Mouse (Mus musculus): ENCODE results near the gene Fam221a. TPM values are rescaled to one million over a fixed set of nuclear protein-coding genes. Genes with fewer than 3 reads are reported as not detected.

Gene Fam221a
- 1.2 and 1.7 TPM in 2 replicates for polyA plus RNA-seq (2012; rRNA removed)

DNA sequence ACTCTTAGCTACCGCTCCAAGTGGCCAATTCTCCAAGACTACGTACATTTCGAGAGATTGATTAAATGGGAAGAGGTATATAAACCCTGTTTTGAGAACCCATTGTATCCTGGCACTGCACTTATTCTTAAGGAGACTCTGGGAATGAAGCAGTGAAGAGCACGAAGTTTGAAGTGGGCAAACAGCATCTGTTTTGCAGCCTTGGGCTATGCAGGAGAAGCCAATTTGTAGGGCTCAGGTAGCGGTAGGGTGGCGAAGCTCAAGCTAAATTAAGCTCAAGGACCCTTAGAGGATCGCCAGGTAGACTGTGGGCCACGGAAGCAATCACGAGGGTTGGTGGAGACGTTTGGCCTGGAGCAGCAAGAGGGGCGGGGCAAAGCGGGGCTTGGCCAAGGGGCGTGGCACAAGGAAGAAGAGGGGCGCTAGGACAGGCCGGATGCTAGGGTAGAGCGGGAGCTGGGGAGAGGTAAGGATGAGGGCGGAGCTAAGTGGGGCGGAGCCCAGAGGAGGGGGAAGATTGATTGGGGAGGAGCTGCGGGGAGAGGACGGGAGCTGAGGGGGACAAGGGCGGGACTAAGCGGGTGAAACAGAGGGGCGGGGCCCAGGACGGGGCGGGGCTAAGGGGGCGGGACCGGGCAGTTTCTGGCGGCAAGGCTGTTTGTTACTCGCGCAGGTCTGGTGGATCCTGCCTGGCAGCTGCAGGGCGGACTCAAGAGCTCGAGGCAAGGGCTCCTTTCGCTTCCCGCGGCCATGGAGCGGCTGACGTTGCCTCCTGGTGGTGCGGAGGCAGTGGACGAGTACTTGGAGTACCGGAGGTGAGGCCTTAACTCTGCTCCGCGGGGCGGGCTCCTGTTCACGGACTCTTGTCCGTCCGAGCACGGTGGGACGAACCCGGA, at the start of gene Fam221a:
Gene Fam221a, plus strand, starts transcription at position 581 of the 896 bp plus-strand sequence.
- DNase-seq: peak; percentile 76 to 77
- Histone ChIP-seq H3K27ac (ENCODE audit: insufficient read depth, low read length) (no peak within 1 kb of the TSS), H3K4me3 (replicated peaks; ENCODE audit: insufficient read depth, low read depth, low read length) (peak within 1 kb of the TSS; percentile 69), H3K4me1 (ENCODE audit: control insufficient read depth, insufficient read depth, low read length) (no peaks in the 10 kb centered on the region), H3K27me3 (ENCODE audit: control insufficient read depth, insufficient read depth, low read length) (no peaks in the 10 kb centered on the region)
- TF ChIP-seq POLR2A (IDR thresholded peaks at IDR 0.05; ENCODE audit: borderline replicate concordance, insufficient read depth, low read length): no peak
- no peak; the same call in 1 of the 2 replicates for TF ChIP-seq CTCF (IDR thresholded peaks at IDR 0.05; ENCODE audit: borderline replicate concordance, insufficient read depth, low read depth, low read length)
- 3% methylated on average over 47 of the region's 49 CpGs for WGBS

DNA sequence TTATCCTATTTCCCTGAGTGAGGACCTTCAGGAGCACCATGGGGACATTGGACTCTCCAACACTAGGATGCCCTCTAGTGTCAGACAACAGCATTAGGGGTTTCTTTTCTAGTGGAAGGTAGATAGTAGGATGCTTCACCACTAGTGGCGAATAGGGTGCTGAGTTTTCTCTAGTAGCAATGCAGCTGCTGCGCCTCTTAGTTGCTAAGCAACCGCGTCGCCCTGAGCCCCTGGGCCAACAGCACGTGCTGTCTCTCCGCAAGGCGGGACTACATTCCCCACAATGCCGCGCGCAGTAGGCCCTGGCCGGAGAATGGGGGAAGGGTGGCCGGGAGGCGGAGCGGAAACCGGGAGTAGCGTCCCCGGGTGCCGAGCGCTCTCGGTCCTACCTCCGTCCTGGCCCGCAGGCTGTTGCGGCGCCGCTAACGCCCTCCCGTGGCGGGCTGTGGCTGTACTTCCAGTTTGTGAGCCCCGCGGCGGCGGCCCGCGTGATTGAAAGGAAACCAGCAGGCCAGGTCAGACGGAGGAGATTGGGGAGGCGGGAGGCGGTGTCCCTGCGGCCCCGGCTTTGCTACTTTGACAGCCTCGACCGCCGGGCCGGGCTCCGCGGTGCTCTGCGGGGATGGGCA, 48.5 kb upstream of the Fam221a start, which contains the start of gene Ccdc126:
Gene Ccdc126, plus strand, starts transcription at position 309 of the 629 bp plus-strand sequence.
- WGBS: 0% methylated on average over 47 of the region's 47 CpGs
- TF ChIP-seq CTCF (IDR thresholded peaks at IDR 0.05; ENCODE audit: borderline replicate concordance, insufficient read depth, low read depth, low read length): peak; percentile 71
- TF ChIP-seq POLR2A (IDR thresholded peaks at IDR 0.05; ENCODE audit: borderline replicate concordance, insufficient read depth, low read length): peak; percentile 63; the same call in 1 of the 2 replicates

DNA sequence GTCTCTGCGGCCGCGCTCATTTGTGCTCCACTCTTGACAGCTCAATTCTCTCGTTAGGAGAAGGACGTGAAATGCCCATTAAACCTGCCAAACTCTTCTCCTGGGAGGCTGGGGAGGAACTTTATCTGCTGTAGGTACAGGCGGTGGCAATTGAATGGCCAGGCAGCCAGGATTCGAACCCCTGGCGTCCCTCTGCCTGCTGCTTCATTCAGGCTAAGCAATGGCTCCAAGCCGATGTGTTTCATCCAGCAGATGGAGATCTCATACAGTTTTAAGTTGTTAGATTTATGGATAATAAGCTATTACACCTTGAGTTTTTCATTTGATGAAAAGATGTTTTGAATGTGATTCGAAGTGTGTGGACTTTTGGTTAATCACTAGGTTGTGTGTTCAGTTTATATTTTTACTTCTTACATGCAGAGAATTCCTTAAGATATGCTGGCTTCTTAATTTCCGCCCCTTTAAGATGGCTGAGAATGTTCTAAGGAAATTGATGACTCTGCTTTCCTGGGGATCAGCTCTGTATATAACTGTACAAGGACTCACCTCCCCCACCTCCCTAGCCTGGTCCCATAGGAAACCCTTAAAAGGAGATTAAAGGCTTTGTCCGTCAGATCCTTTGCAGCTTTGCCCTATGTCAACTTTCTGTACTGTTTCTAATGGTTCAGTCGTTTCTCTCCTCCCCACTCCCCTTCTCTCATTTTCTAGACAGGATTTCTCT, 47.8 kb upstream of the Fam221a start:
- no peak for DNase-seq
- Histone ChIP-seq H3K27me3 (ENCODE audit: control insufficient read depth, insufficient read depth, low read length) (no peaks in the 10 kb centered on the region), H3K27ac (ENCODE audit: insufficient read depth, low read length) (peak overlapping the region; percentile 42; the same call in 1 of the 2 replicates), H3K4me3 (replicated peaks; ENCODE audit: insufficient read depth, low read depth, low read length) (peak overlapping the region; percentile 65), H3K4me1 (ENCODE audit: control insufficient read depth, insufficient read depth, low read length) (no peaks in the 10 kb centered on the region)
- TF ChIP-seq CTCF (IDR thresholded peaks at IDR 0.05; ENCODE audit: borderline replicate concordance, insufficient read depth, low read depth, low read length) (no peak), POLR2A (IDR thresholded peaks at IDR 0.05; ENCODE audit: borderline replicate concordance, insufficient read depth, low read length) (no peak)
- WGBS: 16% methylated on average over 13 of the region's 13 CpGs

More for the DNA sequence above, 48.5 kb upstream of the Fam221a start, which contains the start of gene Ccdc126:
- peak within 1 kb of the TSS; percentile 65 for H3K4me3 ChIP-seq (replicated peaks; ENCODE audit: insufficient read depth, low read depth, low read length)
- DNase-seq: peak; percentile 97 to 98
- H3K27me3 ChIP-seq (ENCODE audit: control insufficient read depth, insufficient read depth, low read length): no peaks in the 10 kb centered on the region
- H3K27ac ChIP-seq (ENCODE audit: insufficient read depth, low read length): peak within 1 kb of the TSS; percentile 42; the same call in 1 of the 2 replicates
- no peaks in the 10 kb centered on the region for H3K4me1 ChIP-seq (ENCODE audit: control insufficient read depth, insufficient read depth, low read length)

DNA sequence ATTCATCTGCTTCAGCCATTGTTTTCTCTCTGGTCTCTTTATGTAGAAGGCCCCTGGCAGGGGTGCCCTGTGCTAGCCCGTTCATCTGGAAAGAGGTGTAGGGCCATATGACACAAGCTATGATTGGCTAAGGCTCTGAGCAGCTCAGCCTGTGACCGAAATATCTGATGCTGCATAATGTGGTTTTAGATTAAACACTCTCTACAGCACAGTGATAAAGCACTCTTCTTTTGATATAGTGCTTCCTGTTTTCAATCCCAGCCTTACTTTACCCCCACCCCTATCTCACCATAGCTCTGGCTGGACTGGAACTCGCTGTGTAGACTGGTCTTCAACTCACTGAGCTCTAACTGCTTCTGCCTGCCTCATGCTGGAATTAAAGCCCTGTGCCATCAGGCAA, 46.2 kb upstream of the Fam221a start:
- Histone ChIP-seq H3K27me3 (ENCODE audit: control insufficient read depth, insufficient read depth, low read length) (no peaks in the 10 kb centered on the region), H3K27ac (ENCODE audit: insufficient read depth, low read length) (no peak overlapping the region), H3K4me3 (replicated peaks; ENCODE audit: insufficient read depth, low read depth, low read length) (no peak overlapping the region), H3K4me1 (ENCODE audit: control insufficient read depth, insufficient read depth, low read length) (no peaks in the 10 kb centered on the region)
- no peak for TF ChIP-seq POLR2A (IDR thresholded peaks at IDR 0.05; ENCODE audit: borderline replicate concordance, insufficient read depth, low read length)
- no peak for TF ChIP-seq CTCF (IDR thresholded peaks at IDR 0.05; ENCODE audit: borderline replicate concordance, insufficient read depth, low read depth, low read length)
- DNase-seq: no peak
- WGBS: 76% methylated on average over 3 of the region's 3 CpGs

DNA sequence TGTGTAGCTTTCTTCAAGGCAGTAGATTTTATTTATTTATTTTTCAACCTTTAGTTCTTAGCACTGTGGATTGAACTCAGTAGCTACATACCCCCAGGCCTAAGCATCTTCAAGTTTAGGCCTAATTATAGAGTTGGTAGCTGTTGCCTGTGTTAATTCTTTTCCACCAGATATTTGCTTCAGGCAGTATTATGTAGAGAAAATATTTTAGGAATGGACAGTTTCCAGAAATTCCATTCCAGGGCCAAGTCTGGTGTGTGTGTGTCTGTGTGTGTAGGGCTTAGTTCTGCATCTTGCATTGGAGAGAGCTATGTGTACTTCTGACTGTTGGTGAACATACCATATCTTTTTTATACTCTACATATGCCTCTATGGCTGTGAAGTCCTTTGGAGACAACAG, 45.5 kb upstream of the Fam221a start:
- no peaks in the 10 kb centered on the region for H3K4me1 ChIP-seq (ENCODE audit: control insufficient read depth, insufficient read depth, low read length)
- TF ChIP-seq POLR2A (IDR thresholded peaks at IDR 0.05; ENCODE audit: borderline replicate concordance, insufficient read depth, low read length) (no peak), CTCF (IDR thresholded peaks at IDR 0.05; ENCODE audit: borderline replicate concordance, insufficient read depth, low read depth, low read length) (no peak)
- H3K27me3 ChIP-seq (ENCODE audit: control insufficient read depth, insufficient read depth, low read length): no peaks in the 10 kb centered on the region
- H3K4me3 ChIP-seq (replicated peaks; ENCODE audit: insufficient read depth, low read depth, low read length): no peak overlapping the region
- no peak for DNase-seq
- H3K27ac ChIP-seq (ENCODE audit: insufficient read depth, low read length): no peak overlapping the region

DNA sequence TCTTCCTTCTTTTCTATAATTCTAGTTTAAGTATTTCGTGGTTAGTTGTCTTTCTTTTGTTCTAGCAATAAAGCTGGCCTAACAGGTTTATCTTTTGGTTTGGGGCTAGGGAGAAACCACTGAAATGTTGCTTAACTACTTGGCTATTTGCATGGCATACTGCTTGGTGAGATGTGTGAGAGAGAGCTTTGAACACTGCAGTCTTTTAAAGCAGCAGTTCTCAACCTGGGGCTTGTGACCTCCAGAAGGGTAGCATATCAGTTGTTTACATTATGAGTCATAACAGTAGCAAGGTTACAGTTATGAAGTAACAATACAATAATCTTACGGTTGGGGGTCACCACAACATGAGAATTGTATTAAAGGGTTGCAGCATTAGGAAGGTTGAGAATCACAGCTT, 44.6 kb upstream of the Fam221a start:
- Histone ChIP-seq H3K4me1 (ENCODE audit: control insufficient read depth, insufficient read depth, low read length) (no peaks in the 10 kb centered on the region), H3K27ac (ENCODE audit: insufficient read depth, low read length) (no peak overlapping the region), H3K27me3 (ENCODE audit: control insufficient read depth, insufficient read depth, low read length) (no peaks in the 10 kb centered on the region), H3K4me3 (replicated peaks; ENCODE audit: insufficient read depth, low read depth, low read length) (no peak overlapping the region)
- TF ChIP-seq POLR2A (IDR thresholded peaks at IDR 0.05; ENCODE audit: borderline replicate concordance, insufficient read depth, low read length) (no peak), CTCF (IDR thresholded peaks at IDR 0.05; ENCODE audit: borderline replicate concordance, insufficient read depth, low read depth, low read length) (no peak)
- no peak for DNase-seq
- WGBS: 76% methylated on average over 2 of the region's 2 CpGs

DNA sequence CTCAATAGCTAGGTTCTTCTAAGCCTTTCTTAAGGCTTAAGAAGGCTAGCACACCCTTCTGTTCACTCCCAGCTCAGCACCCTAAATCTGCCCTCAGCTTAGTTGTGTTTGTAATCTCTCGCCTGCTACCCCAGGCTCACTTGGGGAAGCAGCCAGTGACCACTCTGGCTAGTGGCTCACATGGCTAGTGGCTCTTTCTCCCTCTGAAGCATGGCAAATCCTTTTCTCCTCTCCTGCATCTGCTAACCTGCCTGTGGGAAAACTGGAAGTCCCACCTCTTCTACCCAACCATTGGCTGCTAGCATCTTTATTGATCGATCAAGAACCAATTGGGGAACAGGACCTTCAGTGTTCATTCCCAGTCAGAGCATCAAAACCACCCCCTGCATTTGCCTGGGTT, 43.0 kb upstream of the Fam221a start:
- Histone ChIP-seq H3K4me3 (replicated peaks; ENCODE audit: insufficient read depth, low read depth, low read length) (no peak overlapping the region), H3K4me1 (ENCODE audit: control insufficient read depth, insufficient read depth, low read length) (no peaks in the 10 kb centered on the region), H3K27me3 (ENCODE audit: control insufficient read depth, insufficient read depth, low read length) (no peaks in the 10 kb centered on the region), H3K27ac (ENCODE audit: insufficient read depth, low read length) (no peak overlapping the region)
- 73% methylated on average over 2 of the region's 2 CpGs for whole genome bisulfite sequencing
- no peak for TF ChIP-seq POLR2A (IDR thresholded peaks at IDR 0.05; ENCODE audit: borderline replicate concordance, insufficient read depth, low read length)
- no peak for TF ChIP-seq CTCF (IDR thresholded peaks at IDR 0.05; ENCODE audit: borderline replicate concordance, insufficient read depth, low read depth, low read length)
- DNase-seq: no peak

All from cerebellum, adult 2 months (tissue).